Mouse (Mus musculus): ENCODE results near the gene Snd1.

DNA sequence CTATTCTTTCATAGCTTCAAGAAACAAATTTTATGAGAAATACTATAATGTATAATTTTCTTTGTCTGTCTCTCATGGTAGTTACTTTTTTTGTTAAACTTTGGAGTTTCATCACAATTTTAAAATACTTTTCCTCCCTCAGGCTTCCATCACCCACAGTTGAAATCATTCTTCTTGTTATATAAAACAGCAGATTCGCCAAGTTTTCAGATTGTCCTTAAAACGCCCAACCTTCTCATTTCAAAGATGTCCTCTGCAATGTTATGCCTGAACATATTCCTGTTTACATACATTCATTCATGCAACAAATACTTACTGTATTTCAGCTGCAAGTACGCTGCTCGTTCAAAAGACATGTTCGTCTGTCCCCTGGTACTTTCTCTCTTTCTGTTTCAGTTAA is 188.7 kb downstream of the Snd1 start:
- TF ChIP-seq POLR2A (IDR thresholded peaks at IDR 0.05; ENCODE audit: borderline replicate concordance, low read depth, low read length) (no peak), CTCF (IDR thresholded peaks at IDR 0.05; ENCODE audit: low read depth, low read length) (no peak)
